Mouse (Mus musculus) liver, adult 2 months (tissue): Measurements from ENCODE around the gene Bpifb3. TPM values are rescaled to one million over a fixed set of nuclear protein-coding genes. Genes with fewer than 3 reads are reported as not detected.

Experiments used
- DNase-seq: peaks from one replicate; pipeline ENCODE4 v3.0.0-alpha.2; 2011; ENCODE audit warnings: low read depth, low spot score; ENCODE audit errors: extremely low read depth
- H3K27ac ChIP-seq: fragments of 200-500 bp; replicated peaks from 2 replicates; pipeline ENCODE4 v1.5.1; 2012; ENCODE audit warnings: low read depth, mild to moderate bottlenecking, control low read depth, inconsistent platforms, low read length; ENCODE audit not compliant: insufficient read depth
- H3K27me3 ChIP-seq: fragments of 200-500 bp; 2 replicates; pipeline ENCODE4 v1.6.1; 2012; ENCODE audit warnings: mild to moderate bottlenecking, moderate library complexity, low read length, inconsistent platforms; ENCODE audit not compliant: control insufficient read depth, insufficient read depth
- H3K36me3 ChIP-seq: fragments of 200-500 bp; 2 replicates; pipeline ENCODE4 v1.6.1; 2012; ENCODE audit warnings: low read length, inconsistent platforms; ENCODE audit not compliant: control insufficient read depth, insufficient read depth
- H3K4me1 ChIP-seq: fragments of 200-500 bp; 2 replicates; pipeline ENCODE4 v1.6.1; 2011; ENCODE audit warnings: low read length; ENCODE audit not compliant: control insufficient read depth, insufficient read depth
- H3K4me3 ChIP-seq: fragments of 200-500 bp; 2 replicates; pipeline ENCODE4 v1.5.1; 2011; ENCODE audit warnings: low read depth, mild to moderate bottlenecking, control low read depth, low read length, moderate library complexity; ENCODE audit not compliant: insufficient read depth
- H3K79me2 ChIP-seq: fragments of 200-500 bp; 2 replicates; pipeline ENCODE4 v1.6.1; 2012; ENCODE audit warnings: inconsistent platforms, mild to moderate bottlenecking, low read length, moderate library complexity; ENCODE audit not compliant: control insufficient read depth, insufficient read depth
- H3K9ac ChIP-seq: fragments of 200-500 bp; 2 replicates; pipeline ENCODE4 v1.6.1; 2012; ENCODE audit warnings: low read depth, mild to moderate bottlenecking, control low read depth, inconsistent platforms, low read length
- CTCF ChIP-seq: fragments of 200-500 bp; IDR thresholded peaks from 2 replicates; pipeline ENCODE4 v1.5.1; 2011; ENCODE audit warnings: low read depth, low read length, control low read depth
- POLR2A ChIP-seq: fragments of 200-500 bp; IDR thresholded peaks from 2 replicates; pipeline ENCODE4 v1.6.1; 2011; ENCODE audit warnings: low read length, control low read depth; ENCODE audit not compliant: insufficient read depth; ENCODE audit errors: extremely low read depth
- WGBS: fragments of 180-500 bp; shearing (Covaris S2); methylation state at CpG from one replicate; pipeline ENCODE4 v1.1.7; 2018; 5-methylcytosine and 5-hydroxymethylcytosine counted together
- polyA plus RNA-seq: library from polyadenylated mRNA; depleted of rRNA; stranded (reverse); fragments of >200 nt; gene quantifications from 2 replicates; pipeline ENCODE4 v1.2.3, GENCODE M21; 2012; rRNA removed
- total RNA-seq: library from RNA; depleted of rRNA; stranded (reverse); fragments of >200 nt; gene quantifications from 2 replicates; pipeline ENCODE4 v1.2.3, GENCODE M21; 2014; rRNA removed

Gene Bpifb3
- total RNA-seq (not detected in 2 replicates), polyA plus RNA-seq (not detected in 2 replicates)

GRCm38 (mm10) chr2:153917930-153918329 lies at the start of gene Bpifb3:
Bpifb3 (plus strand) TSS chr2:153918230.
- H3K27ac ChIP-seq, result no peak within 1 kb of the TSS
- H3K4me3 ChIP-seq, result no peak within 1 kb of the TSS
- no peaks in the 10 kb centered on the region for H3K27me3 ChIP-seq
- H3K4me1 ChIP-seq, result no peaks in the 10 kb centered on the region
- DNase-seq, result no peak
- H3K9ac ChIP-seq, result no peak within 1 kb of the TSS
- no peaks in the 10 kb centered on the region for H3K36me3 ChIP-seq
- WGBS, result 78% methylated on average over 8 of the region's 8 CpGs
- H3K79me2 ChIP-seq, result no peaks in the 10 kb centered on the region
- TF ChIP-seq POLR2A, result no peak
- no peak for TF ChIP-seq CTCF

- no peak for DNase-seq
- TF ChIP-seq CTCF (no peak), POLR2A (no peak)
- Histone ChIP-seq H3K4me3 (no peak within 1 kb of the TSS), H3K27ac (no peak within 1 kb of the TSS), H3K9ac (no peak within 1 kb of the TSS), H3K79me2 (no peaks in the 10 kb centered on the region), H3K4me1 (no peaks in the 10 kb centered on the region), H3K36me3 (no peaks in the 10 kb centered on the region), H3K27me3 (no peaks in the 10 kb centered on the region)
- WGBS, result 86% methylated on average over 4 of the region's 4 CpGs
These were observed 47.0 kb upstream of the Bpifb3 start, which contains the start of gene Sun5 for GRCm38 (mm10) chr2:153870984-153871383. Sun5 (minus strand) TSS chr2:153871084.

- Histone ChIP-seq H3K27ac (no peak within 1 kb of the TSS), H3K27me3 (no peaks in the 10 kb centered on the region), H3K4me1 (no peaks in the 10 kb centered on the region), H3K9ac (no peak within 1 kb of the TSS), H3K79me2 (no peaks in the 10 kb centered on the region), H3K4me3 (no peak within 1 kb of the TSS), H3K36me3 (no peaks in the 10 kb centered on the region)
- no peak for DNase-seq
- 51% methylated on average over 9 of the region's 9 CpGs for WGBS
- TF ChIP-seq POLR2A, result no peak
- no peak for TF ChIP-seq CTCF
These were observed 43.3 kb upstream of the Bpifb3 start, which contains the start of gene Bpifb2 for GRCm38 (mm10) chr2:153874745-153875144. Bpifb2 (plus strand) TSS chr2:153875045.

DNA sequence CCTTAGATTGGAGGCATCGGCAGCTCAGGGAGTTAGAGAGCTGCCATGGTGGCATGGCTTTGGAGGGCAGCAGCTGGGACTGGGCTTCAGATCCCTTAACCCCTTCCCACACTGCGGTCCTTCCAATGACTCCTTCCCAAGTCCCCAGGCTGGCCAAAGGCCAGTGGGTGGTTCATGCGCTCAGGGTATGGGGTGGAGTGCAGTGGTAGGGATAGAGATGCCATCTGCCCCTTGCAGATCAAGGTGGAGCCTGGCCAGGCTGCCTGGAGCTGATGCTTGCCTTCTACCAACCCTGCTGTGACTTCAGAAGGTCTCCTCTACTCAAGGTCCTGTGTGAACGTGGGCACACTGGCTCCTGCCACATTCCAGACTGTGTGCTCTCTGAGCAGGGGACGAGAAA lies 18.9 kb upstream of the Bpifb3 start:
- DNase-seq, result no peak

DNA sequence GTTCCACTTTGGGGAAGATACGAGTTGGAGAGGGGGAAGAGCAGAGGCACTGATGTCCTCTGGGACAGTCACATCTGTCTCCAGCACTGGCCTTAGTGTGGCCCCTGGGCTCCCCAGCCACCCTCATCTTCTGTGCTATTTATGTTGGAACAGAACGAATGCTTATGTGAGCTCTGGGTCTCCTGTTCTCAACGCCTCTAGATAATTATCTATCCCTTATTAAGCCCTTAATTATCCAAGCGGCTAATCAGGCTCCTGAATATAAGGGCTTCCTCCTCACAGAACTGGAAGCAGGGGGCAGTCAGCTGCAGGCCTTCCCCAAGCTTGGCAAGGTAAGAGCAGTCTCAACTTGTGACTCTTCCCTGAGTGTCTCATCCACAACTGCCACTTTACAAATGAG lies 17.9 kb upstream of the Bpifb3 start, which contains the start of gene Bpifb6:
TSS of gene Bpifb6 (plus strand) at position 301 of the 400 bp plus-strand sequence.
- Histone ChIP-seq H3K9ac (no peak within 1 kb of the TSS), H3K27ac (no peak within 1 kb of the TSS), H3K79me2 (no peaks in the 10 kb centered on the region), H3K27me3 (no peaks in the 10 kb centered on the region), H3K4me1 (no peaks in the 10 kb centered on the region), H3K4me3 (no peak within 1 kb of the TSS), H3K36me3 (no peaks in the 10 kb centered on the region)
- WGBS, result 69% methylated on average over 4 of the region's 4 CpGs
- no peak for DNase-seq
- TF ChIP-seq CTCF, result no peak
- TF ChIP-seq POLR2A, result no peak

More for the DNA sequence above, 18.9 kb upstream of the Bpifb3 start:
- Histone ChIP-seq H3K9ac (no peak overlapping the region), H3K4me1 (no peaks in the 10 kb centered on the region), H3K4me3 (no peak overlapping the region), H3K79me2 (no peaks in the 10 kb centered on the region), H3K36me3 (no peaks in the 10 kb centered on the region), H3K27ac (no peak overlapping the region), H3K27me3 (no peaks in the 10 kb centered on the region)
- no peak for TF ChIP-seq CTCF
- no peak for TF ChIP-seq POLR2A
- 79% methylated on average over 5 of the region's 5 CpGs for WGBS

GRCm38 (mm10) chr2:153902726-153903125 lies 15.3 kb upstream of the Bpifb3 start:
- Histone ChIP-seq H3K4me1 (no peaks in the 10 kb centered on the region), H3K79me2 (no peaks in the 10 kb centered on the region), H3K27ac (no peak overlapping the region), H3K9ac (no peak overlapping the region), H3K4me3 (no peak overlapping the region), H3K27me3 (no peaks in the 10 kb centered on the region), H3K36me3 (no peaks in the 10 kb centered on the region)
- no peak for DNase-seq
- 77% methylated on average over 6 of the region's 6 CpGs for WGBS
- TF ChIP-seq CTCF (no peak), POLR2A (no peak)
